Mouse (Mus musculus) left cerebral cortex, adult 18-20 months (tissue): Measurements from ENCODE around the gene Eif2b3. TPM values are rescaled to one million over a fixed set of nuclear protein-coding genes. Genes with fewer than 3 reads are reported as not detected.
A peak's percentile ranks its signal among the peaks of the same experiment; 100 is the strongest.

Experiments used
- DNase-seq, 2 experiments: peaks; one replicate each; pipeline ENCODE4 v3.0.0; 2021 to 2022; ENCODE audit warnings: low spot score in 2 of 2, mixed read lengths in 1 of 2
- total RNA-seq, 2 experiments: library from RNA; stranded (reverse); gene quantifications; 2 replicates each; pipeline ENCODE4 v1.2.3; 2021

The Eif2b3 gene
- total RNA-seq, 2 experiments from 2014 or later = 18.8 to 20.6 TPM

DNA sequence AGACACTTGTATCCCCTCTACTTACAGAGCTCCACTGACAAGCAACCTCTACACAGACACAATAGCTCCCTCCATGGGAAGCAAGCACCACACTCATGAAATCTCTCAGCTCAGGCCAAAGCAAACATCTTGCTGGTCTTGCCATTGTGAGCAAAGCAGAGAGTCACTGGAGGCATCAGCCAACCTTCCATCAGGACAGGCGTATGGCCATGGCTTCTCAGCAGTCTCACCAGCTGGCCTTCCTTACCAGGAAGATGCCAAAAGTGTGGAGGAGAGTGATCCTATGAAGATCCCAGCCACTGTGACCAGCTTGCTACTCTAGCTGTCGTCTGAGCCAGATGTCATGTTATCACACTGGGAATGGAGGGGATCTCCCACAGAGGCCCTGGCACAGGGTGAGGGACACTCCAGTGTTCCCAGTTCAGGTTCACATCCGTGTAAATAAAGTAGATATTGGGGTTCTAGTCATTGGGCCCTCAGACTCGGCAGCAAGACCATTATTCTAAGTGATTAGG lies 4.2 kb upstream of the Eif2b3 start:
- DNase-seq = no peak

GRCm38 (mm10) chr4:117017738-117018137 lies 1.5 kb upstream of the Eif2b3 start:
- DNase-seq = no peak

DNA sequence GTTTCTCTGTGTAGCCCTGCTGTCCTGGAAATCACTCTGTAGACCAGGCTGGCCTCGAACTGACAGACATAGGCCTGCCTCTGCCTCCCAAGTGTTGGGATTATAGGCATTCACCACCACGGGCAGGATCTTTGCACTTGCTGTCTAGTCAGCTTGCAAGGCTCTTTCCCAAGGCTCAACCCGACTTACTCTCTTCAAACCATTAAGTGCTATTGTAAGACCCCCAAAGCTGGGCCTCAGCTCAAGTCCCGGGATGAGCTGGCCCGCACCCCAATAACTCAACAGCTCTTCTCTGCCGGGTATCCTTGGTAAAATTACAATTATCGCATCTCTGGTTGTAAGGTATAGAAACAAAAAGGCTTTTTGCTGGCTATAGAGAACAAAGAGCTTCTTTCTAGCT lies 875 bp upstream of the Eif2b3 start:
- DNase-seq = no peak

- DNase-seq = no peak
Observed at GRCm38 (mm10) chr4:117023469-117023868, 4.3 kb downstream of the Eif2b3 start.

DNA sequence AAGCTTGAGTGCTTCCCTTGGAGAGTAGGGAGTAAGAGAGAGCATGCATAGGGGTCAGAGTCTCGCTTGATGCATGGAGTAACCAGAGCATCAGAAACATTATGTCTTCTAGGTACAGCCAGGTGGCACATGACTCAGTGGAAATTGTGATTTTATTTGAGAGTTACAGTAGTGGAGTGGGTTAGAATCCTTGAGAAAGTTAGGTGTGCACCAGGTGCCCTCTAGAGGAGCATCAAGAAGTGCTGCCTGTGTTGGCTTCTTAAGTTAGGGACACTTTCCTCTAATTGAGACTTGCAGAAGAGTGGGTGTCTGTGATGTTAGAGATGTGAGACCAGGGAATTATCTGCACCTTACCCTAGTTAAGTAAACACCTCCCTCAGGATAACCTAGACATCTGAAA lies 11.9 kb downstream of the Eif2b3 start:
- DNase-seq = no peak

DNA sequence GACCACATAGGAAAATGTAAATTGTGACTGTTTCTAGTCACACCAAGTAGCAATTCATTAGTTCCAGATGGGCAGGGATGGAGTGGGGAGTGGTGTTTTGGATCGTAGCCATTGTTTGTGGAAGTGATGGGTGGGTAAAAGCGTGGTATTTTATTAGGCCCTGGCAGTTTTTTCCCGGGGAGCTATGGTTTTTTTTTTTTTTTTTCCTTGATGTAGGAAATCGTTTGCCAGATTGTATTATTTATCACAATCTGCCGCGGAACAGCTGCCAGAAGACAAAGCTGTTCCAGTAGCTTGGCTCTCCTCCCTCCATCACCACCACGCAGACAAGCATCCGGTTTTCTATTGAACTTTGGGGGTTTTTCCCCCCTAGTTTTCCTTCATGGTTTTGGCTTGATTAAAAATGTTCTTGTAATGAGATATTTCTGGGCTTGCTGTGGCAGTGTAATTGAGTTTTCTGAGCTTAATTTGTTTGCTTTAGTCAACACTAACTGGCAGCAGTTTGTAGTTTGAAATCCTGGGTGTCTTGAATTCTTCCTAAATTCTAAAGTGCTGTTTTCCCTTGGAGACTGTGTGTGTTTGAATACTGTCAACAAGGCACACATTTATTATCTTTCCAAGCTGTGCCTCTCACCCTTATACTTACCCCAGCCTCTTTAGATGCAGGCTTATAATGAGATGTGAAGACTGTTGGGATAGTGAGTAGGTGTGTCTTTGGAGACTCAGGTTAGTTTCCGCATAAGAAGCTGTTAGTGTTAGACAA lies 20.9 kb downstream of the Eif2b3 start:
- DNase-seq = peak; percentile 13 to 28

DNA sequence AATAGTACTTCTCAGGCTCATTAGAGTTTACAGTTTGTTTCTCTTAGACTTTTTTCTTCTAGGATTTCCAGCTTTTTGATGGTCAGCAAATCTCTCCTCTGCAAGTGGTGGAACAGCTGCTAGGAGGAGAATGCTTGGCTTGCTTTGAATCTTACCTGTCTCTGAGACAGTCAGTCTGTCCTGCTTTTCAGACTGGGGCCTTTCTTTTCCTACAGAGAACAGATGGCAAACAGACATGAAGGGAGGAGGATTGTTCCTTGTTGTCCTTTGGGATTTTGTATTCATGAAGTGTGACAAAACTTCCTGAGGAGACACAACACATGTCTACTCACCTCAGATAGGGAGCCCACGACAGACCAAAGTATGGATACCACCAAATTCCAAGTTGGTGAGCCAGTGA lies 21.6 kb downstream of the Eif2b3 start:
- no peak for DNase-seq

DNA sequence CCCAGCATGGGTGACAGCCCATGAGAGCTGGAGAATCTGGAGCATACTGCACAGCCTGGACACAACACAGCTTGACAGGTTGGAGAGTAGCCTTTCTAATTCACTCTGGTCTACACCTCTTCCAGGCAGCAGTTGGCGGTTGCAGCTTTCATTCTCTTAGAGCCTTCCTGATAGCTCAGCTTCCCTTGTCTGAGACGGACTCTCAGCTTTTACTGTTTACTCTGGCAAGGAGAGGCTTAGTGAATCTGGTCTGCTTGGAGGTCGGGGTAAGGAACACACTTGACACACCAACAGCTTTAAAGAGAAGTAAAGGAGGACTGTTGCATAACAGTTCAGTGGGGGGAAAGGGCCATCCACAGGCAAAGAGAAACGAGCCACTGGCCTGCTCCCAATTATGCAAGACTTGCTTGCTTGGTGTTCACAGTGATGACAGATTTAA lies 22.1 kb downstream of the Eif2b3 start:
- no peak for DNase-seq

DNA sequence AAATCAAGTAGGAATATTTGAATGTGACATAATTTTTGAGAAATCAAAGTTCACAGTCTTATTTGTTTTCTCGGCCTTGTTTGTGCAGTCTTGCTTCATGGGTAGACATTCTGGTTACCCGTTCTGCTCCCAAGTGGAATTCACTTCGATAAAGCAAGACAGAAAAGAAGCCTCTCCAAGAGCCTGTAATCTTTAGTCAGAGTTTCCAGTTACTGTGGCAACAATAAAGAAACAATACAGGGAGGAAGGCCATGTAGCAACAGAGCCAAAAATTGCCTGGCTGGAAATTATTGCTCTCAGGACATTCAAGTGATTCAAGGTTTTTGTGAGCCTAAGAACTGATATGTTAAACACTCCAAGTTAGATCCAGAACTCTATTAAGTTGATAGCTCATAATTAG lies 29.6 kb downstream of the Eif2b3 start:
- DNase-seq = no peak

DNA sequence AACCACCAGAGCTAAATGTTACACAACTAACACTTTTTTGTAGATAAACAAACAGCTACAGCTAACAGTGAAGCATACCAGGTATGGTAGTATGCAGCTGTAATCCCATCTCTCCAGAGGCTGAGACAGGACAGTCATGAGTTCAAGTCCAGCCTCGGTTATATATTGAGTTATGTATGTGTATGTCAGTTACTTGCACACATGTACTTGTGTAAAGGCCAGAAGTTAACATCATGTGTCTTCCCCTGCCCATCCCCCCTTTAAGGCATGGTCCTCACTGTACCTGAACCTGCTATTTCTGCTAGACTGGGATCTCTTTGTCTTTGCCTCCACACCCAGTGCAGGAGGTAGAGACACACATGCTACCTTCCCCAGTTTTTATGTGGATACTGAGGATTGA lies 30.3 kb downstream of the Eif2b3 start:
- no peak for DNase-seq

- DNase-seq = no peak
Observed at GRCm38 (mm10) chr4:117052626-117053025, 33.4 kb downstream of the Eif2b3 start.

- DNase-seq = no peak
Observed at GRCm38 (mm10) chr4:117053956-117054355, 34.8 kb downstream of the Eif2b3 start.

DNA sequence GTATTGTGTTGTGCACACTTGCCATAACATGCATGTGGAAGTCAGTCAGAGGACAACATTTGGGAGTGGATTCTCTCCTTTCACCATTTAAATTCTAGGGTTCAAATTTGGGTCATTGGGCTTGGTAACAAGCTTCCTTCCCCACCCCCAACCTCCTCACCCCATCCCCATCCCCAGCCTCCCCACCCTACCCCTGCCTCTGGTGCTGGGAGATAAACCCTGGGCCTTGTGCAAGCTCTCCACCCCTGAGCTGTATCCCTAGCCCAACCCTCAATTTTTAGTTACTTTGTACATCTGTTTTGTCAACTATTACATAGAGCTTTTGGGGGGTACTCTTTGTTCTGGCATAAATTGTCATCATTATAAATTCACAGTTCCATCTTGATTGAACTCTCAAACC lies 36.9 kb downstream of the Eif2b3 start:
- DNase-seq = no peak

DNA sequence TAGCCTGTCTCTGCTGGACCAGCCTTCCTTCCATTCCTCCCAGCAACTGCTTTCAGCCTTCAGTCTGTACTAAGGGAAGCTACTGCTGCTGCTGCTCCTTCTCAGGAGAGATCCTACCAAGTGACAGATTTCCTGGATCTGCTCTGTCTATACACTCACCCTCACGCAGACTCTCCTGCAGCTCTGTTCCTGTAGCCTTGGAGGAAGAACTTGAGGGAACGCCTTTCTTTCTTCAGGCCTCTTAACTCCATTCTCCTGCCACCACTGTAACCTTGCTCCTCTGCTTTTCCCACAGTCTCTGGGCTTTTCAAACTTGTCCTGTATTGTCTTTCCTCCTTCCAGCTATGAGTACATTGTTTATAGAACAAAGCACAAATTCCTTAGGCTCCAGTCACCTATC lies 37.3 kb downstream of the Eif2b3 start:
- DNase-seq = no peak

DNA sequence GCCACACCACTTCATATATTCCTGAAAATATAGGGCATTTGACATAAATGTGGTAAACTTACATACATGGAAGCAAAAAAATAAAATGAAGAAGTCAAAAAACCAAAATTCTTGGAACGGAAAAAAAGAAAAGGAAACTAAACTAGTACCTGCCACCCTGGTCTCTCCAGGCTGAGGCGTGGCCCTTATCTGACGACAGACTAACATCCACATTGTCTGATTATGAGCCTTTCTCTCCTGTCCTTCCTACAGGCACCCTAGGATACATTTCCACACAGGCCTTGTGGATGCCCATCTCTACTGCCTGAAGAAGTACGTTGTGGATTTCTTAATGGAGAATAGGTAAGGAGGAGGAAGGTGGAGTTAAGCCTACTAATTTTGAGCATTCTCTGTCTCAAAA lies 39.3 kb downstream of the Eif2b3 start:
- no peak for DNase-seq

DNA sequence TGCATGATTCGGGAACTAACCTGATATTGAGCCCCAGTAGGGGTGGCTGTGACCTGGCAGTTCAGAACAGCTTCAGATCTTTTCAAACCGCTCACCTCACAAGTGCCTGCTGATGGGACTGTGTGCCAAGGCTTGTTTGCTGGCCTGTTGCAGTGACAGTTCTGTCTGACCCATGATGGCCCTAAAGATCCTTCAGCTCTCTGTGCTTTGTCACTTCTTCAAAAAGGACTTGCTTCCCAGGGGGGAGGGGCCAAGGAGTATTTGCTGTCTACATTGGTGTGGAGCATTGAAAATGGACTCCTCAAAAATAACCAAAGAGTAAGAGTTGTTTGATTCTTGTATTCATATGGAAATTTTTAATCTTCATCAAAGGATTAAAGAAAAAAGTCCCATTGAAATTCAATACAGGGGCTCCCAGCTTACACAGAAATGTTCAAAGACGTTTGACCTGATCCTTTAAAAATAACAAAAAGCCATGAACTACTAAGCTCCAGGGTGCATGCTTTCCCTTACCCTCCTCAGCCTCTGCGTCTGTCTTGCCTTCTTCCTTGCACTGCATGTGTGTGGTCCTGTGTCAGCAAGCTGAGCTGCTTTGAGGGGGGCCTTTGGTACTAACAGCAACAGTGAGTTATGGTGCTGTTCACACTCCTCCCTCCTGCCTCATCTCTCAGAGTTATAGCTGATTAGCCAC lies 43.6 kb downstream of the Eif2b3 start:
- DNase-seq = no peak

DNA sequence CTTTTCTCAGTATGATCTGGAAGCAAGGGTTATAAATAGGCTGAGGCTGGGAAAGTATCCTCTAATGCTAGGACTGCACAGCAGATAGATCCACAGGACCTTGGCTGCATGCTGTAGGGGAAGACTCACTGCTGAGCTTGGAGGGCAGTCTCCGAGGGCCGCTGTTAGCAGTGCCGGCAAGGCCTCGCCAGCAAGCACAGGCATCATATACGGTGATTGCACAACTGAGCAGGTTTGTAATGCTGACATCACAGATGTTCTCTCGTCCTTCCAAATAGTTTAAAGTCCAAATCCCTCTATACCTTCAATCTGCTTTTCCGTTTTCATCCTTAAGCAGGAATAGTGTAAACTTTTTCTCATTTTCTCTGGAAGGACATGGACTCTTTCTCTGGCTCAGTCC lies 48.8 kb downstream of the Eif2b3 start:
- no peak for DNase-seq

GRCm38 (mm10) chr4:117069647-117070046 lies 50.4 kb downstream of the Eif2b3 start:
- DNase-seq = no peak

DNA sequence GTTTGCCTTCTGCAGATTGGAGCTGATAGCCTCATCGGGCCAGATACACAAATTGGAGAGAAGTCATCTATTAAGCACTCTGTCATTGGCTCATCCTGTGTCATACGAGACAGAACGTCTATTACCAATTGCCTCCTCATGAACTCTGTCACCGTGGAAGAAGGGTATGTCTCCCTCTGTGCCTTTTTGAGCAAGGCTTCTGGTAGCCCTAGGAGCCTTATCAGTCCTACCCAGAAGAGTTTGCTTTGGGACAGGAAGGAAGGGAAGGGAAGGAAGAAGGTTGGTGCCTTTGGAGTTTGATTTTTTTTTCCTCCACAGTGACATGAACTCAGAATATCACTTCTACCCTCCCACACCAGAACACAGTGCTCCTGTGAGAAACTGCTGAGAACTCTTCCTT lies 51.4 kb downstream of the Eif2b3 start:
- DNase-seq = no peak

GRCm38 (mm10) chr4:117071183-117071582 lies 52.0 kb downstream of the Eif2b3 start:
- no peak for DNase-seq

DNA sequence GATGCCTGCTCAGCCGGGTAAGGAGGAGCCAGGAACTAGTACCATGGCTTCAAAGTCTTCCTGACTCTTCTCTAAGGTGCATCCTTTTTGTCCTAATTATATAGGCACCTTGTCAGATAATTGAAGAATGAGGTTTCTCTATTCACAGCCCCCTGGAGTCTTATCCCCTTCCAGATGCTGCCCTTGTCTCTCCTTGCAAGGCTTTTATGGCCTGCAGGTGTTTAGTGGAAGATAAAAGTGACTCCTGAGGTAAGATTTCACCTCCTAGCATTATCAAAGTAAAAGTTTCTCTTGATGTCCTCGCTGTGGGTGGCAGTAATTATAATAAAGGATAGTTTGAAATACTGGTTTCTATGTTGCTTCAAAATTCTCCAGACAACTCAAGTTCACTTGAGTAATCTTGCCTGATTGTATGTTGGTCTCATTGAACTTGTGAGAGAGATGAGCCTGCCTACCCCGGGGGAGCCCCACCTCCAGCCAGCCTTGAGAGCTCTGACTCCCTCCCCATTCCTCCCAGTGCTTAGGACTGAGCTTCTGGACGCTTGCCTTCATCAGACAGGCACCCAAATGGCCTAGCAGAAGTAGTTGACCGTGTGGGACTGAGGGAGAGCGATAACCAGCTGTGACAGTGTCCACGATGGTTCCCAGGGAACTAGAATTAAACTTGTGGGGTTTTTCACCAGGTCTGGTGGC lies 68.9 kb downstream of the Eif2b3 start:
- no peak for DNase-seq

DNA sequence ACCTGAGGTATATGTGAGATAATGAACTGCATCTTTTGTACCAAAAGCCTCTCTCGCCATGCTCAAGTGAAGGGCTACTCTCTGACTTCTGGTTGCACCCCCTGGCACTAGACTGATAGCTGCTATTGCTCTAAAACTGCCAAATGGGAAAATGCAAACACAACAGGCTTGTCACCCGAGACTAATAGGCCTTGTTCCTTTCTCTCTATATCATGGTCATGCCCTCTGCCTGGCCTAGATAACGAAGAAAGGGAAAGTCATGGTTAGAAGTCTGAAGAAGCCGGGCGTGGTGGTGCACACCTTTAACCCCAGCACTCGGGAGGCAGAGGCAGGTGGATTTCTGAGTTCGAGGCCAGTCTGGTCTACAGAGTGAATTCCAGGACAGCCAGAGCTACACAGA lies 71.4 kb downstream of the Eif2b3 start:
- DNase-seq = no peak
